Mouse (Mus musculus) midbrain, embryonic 11.5 days (tissue): Measurements from ENCODE around the gene Col6a4. TPM values are rescaled to one million over a fixed set of nuclear protein-coding genes. Genes with fewer than 3 reads are reported as not detected.

Experiments used
- ATAC-seq: fragments of 200-750 bp; cut with Nextera tagmentation; 2 replicates; pipeline ENCODE4 v1.8.0; 2017; ENCODE audit warnings: moderate TSS enrichment, moderate library complexity; ENCODE audit not compliant: low FRiP score
- DNase-seq: peaks from one replicate; pipeline ENCODE4 v3.0.0; 2015; ENCODE audit warnings: low spot score; ENCODE audit errors: missing footprints
- H3K27ac ChIP-seq: fragments of 300-500 bp; sonication (generic); 2 replicates; pipeline ENCODE4 v1.5.1; 2014; ENCODE audit warnings: low read depth, low read length
- H3K27me3 ChIP-seq: fragments of 300-500 bp; sonication (generic); 2 replicates; pipeline ENCODE4 v1.6.1; 2014; ENCODE audit warnings: mild to moderate bottlenecking, low read length, moderate library complexity, mixed read lengths; ENCODE audit not compliant: control insufficient read depth, insufficient read depth
- H3K36me3 ChIP-seq: fragments of 300-500 bp; sonication (generic); 2 replicates; pipeline ENCODE4 v1.6.1; 2014; ENCODE audit warnings: mild to moderate bottlenecking, low read length, moderate library complexity, mixed read lengths; ENCODE audit not compliant: control insufficient read depth, insufficient read depth
- H3K4me1 ChIP-seq: fragments of 300-500 bp; sonication (generic); 2 replicates; pipeline ENCODE4 v1.6.1; 2014; ENCODE audit warnings: low read length; ENCODE audit not compliant: control insufficient read depth, insufficient read depth
- H3K4me2 ChIP-seq: fragments of 300-500 bp; sonication (generic); 2 replicates; pipeline ENCODE4 v1.6.1; 2014; ENCODE audit warnings: mild to moderate bottlenecking, moderate library complexity
- H3K4me3 ChIP-seq: fragments of 300-500 bp; sonication (generic); 2 replicates; pipeline ENCODE4 v1.5.1; 2014; ENCODE audit warnings: low read depth, low read length
- H3K9ac ChIP-seq: fragments of 300-500 bp; sonication (generic); 2 replicates; pipeline ENCODE4 v1.6.1; 2014; ENCODE audit warnings: low read length
- H3K9me3 ChIP-seq: fragments of 300-500 bp; sonication (generic); 2 replicates; pipeline ENCODE4 v1.6.1; 2016; ENCODE audit warnings: low read length; ENCODE audit not compliant: control insufficient read depth
- WGBS: fragments of 180-500 bp; shearing (Covaris S2); extraction: QIAGEN DNeasy Blood & Tissue Kit; methylation state at CpG from one replicate; pipeline ENCODE4 v1.1.7; 2014; 5-methylcytosine and 5-hydroxymethylcytosine counted together
- polyA plus RNA-seq: library from polyadenylated mRNA; unstranded; fragments of >200 nt; fragmentation: Nextera tagmentation; extraction: Ambion mirVana; gene quantifications from 2 replicates; pipeline ENCODE4 v1.2.1, GENCODE M21; 2014

Gene Col6a4
- polyA plus RNA-seq, 1 experiment from 2014 or later: 0.11 TPM

DNA sequence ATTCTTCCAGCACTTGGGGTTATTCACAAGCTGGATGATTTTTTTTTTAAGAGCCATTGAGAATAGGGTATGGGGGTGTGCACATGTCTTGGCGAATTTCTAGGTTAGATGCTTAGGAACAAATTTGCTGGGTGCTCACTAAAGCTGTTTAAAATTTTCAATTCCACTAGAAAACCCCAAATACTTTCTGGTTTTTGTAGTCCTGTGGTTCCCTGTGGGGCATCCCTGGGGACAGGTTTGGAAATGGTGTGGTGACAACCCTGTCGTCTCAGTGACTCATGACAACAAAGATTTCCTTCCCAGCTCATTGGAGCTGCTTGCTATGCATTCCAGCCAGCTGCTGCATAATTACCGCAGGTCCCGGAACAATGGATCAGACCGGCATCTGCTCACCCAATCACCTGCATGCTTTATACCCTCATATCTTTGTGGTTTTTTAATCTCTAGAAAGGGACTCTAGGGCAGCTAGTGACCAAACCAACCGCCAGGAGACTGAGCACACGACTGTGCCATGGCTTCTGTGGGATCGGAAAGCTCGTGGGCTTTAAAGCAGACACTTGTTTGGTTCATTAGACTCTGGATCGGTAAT lies 111.6 kb downstream of the Col6a4 start:
- DNase-seq: peak; percentile 91
- H3K4me3 ChIP-seq: no peak overlapping the region

DNA sequence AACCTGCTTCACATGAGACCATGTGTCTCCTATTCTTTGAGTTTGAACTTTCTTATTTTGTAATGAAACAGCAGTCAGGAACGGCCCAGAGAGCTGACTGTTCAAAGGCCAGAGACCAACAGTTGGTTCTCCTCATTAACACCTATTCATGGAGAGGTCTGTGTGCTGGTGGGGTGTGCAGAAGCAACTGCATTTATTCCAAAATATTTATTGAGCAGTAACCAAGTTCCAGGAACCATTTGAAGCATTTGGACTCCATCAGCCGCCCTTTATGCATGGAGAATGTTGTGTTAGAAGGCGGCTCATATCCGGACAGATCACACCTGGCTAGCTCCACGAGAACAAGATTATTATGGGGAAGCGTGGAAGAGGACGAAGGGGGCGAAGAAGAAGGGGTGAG lies 118.1 kb downstream of the Col6a4 start:
- Histone ChIP-seq H3K4me3 (no peak overlapping the region), H3K27ac (no peak overlapping the region), H3K9me3 (no peaks in the 10 kb centered on the region), H3K36me3 (no peaks in the 10 kb centered on the region), H3K9ac (no peak overlapping the region), H3K4me1 (no peaks in the 10 kb centered on the region), H3K27me3 (no peaks in the 10 kb centered on the region), H3K4me2 (no peak overlapping the region)
- DNase-seq (peak; percentile 60), ATAC-seq (no peak)
- 93% methylated on average over 8 of the region's 8 CpGs for WGBS

More for the DNA sequence above, 111.6 kb downstream of the Col6a4 start:
- no peaks in the 10 kb centered on the region for H3K9me3 ChIP-seq
- 0 out of 2 replicates have a peak overlapping the region, but pooled peaks have one; percentile 38 for H3K9ac ChIP-seq
- H3K27ac ChIP-seq: no peak overlapping the region; the same call in 1 of the 2 replicates
- no peaks in the 10 kb centered on the region for H3K36me3 ChIP-seq
- ATAC-seq: peak; percentile 68; the same call in 1 of the 2 replicates
- H3K27me3 ChIP-seq: no peaks in the 10 kb centered on the region
- peaks cover 6% of the 10 kb centered on the region for H3K4me1 ChIP-seq
- peak overlapping the region; percentile 34 for H3K4me2 ChIP-seq
- WGBS: 19% methylated on average over 10 of the region's 10 CpGs

DNA sequence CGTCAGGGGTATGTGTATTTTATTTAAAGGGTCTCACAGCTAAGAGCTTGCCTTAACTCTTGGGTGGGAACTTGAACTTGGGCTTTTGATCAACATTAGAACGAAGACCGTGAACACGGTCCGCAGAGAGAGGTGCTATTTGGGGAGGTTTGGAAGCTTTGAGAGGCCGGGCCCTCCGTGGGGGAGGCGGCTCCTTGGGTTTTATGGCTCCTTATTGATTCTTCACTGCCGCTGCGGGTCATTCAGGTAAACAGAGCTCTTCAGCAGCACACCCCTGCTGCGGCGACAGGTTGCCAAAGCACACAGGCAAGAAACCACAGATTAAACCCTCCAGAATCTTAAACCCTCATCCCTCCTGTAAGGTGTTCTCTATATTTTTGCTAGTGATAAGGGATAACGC lies 119.7 kb downstream of the Col6a4 start:
- whole genome bisulfite sequencing: 35% methylated on average over 13 of the region's 13 CpGs
- Histone ChIP-seq H3K9ac (no peak overlapping the region), H3K9me3 (no peaks in the 10 kb centered on the region), H3K36me3 (no peaks in the 10 kb centered on the region), H3K4me3 (no peak overlapping the region), H3K4me2 (no peak overlapping the region), H3K27ac (no peak overlapping the region), H3K4me1 (no peaks in the 10 kb centered on the region), H3K27me3 (no peaks in the 10 kb centered on the region)
- DNase-seq (peak; percentile 53), ATAC-seq (no peak)

- no peak overlapping the region for H3K4me3 ChIP-seq
- ATAC-seq (no peak), DNase-seq (no peak)
- no peaks in the 10 kb centered on the region for H3K9me3 ChIP-seq
- no peak overlapping the region for H3K27ac ChIP-seq
- 50% methylated on average over 6 of the region's 6 CpGs for WGBS
- no peak overlapping the region for H3K9ac ChIP-seq
- no peak overlapping the region for H3K4me2 ChIP-seq
- H3K27me3 ChIP-seq: no peaks in the 10 kb centered on the region
- no peaks in the 10 kb centered on the region for H3K36me3 ChIP-seq
- no peaks in the 10 kb centered on the region for H3K4me1 ChIP-seq
Measured at GRCm38 (mm10) chr9:105976314-105976713, 120.3 kb downstream of the Col6a4 start.

GRCm38 (mm10) chr9:105973736-105974135 lies 122.8 kb downstream of the Col6a4 start:
- WGBS: 88% methylated on average over 1 of the region's 1 CpGs
- Histone ChIP-seq H3K27me3 (no peaks in the 10 kb centered on the region), H3K4me1 (no peaks in the 10 kb centered on the region), H3K9me3 (no peaks in the 10 kb centered on the region), H3K27ac (no peak overlapping the region), H3K4me3 (no peak overlapping the region), H3K36me3 (no peaks in the 10 kb centered on the region), H3K4me2 (no peak overlapping the region), H3K9ac (no peak overlapping the region)
- ATAC-seq: no peak
- no peak for DNase-seq

GRCm38 (mm10) chr9:105972031-105972430 lies 124.6 kb downstream of the Col6a4 start:
- H3K4me3 ChIP-seq: no peak overlapping the region
- WGBS: 88% methylated on average over 3 of the region's 3 CpGs
- no peak overlapping the region for H3K9ac ChIP-seq
- H3K9me3 ChIP-seq: no peaks in the 10 kb centered on the region
- ATAC-seq (no peak), DNase-seq (no peak)
- no peaks in the 10 kb centered on the region for H3K4me1 ChIP-seq
- H3K4me2 ChIP-seq: no peak overlapping the region
- H3K36me3 ChIP-seq: no peaks in the 10 kb centered on the region
- no peak overlapping the region for H3K27ac ChIP-seq
- no peaks in the 10 kb centered on the region for H3K27me3 ChIP-seq

- Histone ChIP-seq H3K4me1 (no peaks in the 10 kb centered on the region), H3K36me3 (no peaks in the 10 kb centered on the region), H3K9ac (no peak overlapping the region), H3K4me3 (no peak overlapping the region), H3K4me2 (no peak overlapping the region), H3K27ac (no peak overlapping the region), H3K9me3 (no peaks in the 10 kb centered on the region), H3K27me3 (no peaks in the 10 kb centered on the region)
- no peak for ATAC-seq
- DNase-seq: no peak
- WGBS: 91% methylated on average over 14 of the region's 14 CpGs
Measured at GRCm38 (mm10) chr9:105971351-105971894, 125.2 kb downstream of the Col6a4 start.

- Histone ChIP-seq H3K9ac (no peak overlapping the region), H3K4me1 (no peaks in the 10 kb centered on the region), H3K27me3 (no peaks in the 10 kb centered on the region), H3K4me2 (no peak overlapping the region), H3K36me3 (no peaks in the 10 kb centered on the region), H3K4me3 (no peak overlapping the region), H3K9me3 (no peaks in the 10 kb centered on the region), H3K27ac (no peak overlapping the region)
- DNase-seq (no peak), ATAC-seq (no peak)
- 91% methylated on average over 5 of the region's 5 CpGs for WGBS
Measured at GRCm38 (mm10) chr9:105970901-105971300, 125.7 kb downstream of the Col6a4 start.

- H3K27me3 ChIP-seq: no peaks in the 10 kb centered on the region
- H3K4me2 ChIP-seq: no peak overlapping the region
- 79% methylated on average over 5 of the region's 5 CpGs for WGBS
- H3K4me3 ChIP-seq: no peak overlapping the region
- H3K4me1 ChIP-seq: no peaks in the 10 kb centered on the region
- no peaks in the 10 kb centered on the region for H3K9me3 ChIP-seq
- no peaks in the 10 kb centered on the region for H3K36me3 ChIP-seq
- ATAC-seq (no peak), DNase-seq (peak; percentile 59)
- no peak overlapping the region for H3K27ac ChIP-seq
- no peak overlapping the region for H3K9ac ChIP-seq
Measured at GRCm38 (mm10) chr9:105967976-105968375, 128.6 kb downstream of the Col6a4 start.
